Mouse (Mus musculus): ENCODE measurements around the gene Smcp. TPM values are rescaled to one million over a fixed set of nuclear protein-coding genes. Genes with fewer than 3 reads are reported as not detected.

The Smcp gene
- polyA plus RNA-seq (2012; rRNA removed) = 0.03 TPM in 1 of 2 replicates, not detected in the other

GRCm38 (mm10) chr3:92588858-92589257 is at the start of gene Smcp:
Gene Smcp (minus strand): TSS chr3:92588997.

DNA sequence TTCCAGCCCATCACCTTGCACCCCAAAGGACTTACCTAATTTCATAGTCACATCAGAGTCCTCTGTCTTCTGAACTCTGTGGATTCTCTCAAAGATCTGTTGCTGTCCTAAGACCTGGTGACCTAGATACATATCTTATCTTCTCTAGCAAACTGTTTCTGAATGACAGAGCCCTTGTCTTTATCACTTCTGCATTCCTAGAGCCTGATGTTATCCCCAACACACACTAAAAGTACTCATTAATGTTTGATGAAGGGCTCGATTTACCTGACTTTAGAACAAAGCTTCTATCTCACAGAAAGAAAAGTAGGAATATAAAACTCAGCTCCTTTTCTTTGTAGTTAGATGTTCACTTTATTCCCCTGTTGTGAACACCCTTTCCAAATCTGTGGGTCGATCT is 32.8 kb upstream of the Smcp start, which contains the start of gene Lce6a:
TSS of gene Lce6a (minus strand) at position 101 of the 400 bp plus-strand sequence.

DNA sequence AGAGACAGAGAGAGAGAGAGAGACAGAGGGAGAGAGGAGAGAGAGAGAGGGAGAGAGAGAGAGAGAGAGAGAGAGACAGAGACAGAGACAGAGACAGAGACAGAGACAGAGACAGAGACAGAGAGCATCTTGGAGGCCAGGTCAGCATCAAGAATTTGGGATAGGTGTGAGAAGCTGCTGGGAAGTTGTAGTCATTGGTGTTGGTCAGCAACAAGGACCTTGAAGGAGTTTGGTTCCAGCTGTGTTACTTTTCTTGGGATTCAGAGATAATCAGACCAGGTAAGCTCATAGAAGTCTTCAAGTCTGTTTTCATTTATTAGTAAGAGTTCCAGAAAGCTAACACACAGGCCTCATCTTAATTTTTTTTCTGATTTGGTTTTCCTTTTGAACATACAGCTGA is 18.6 kb upstream of the Smcp start, which contains the start of gene 2210017I01Rik:
TSS of gene 2210017I01Rik (minus strand) at position 101 of the 400 bp plus-strand sequence.

DNA sequence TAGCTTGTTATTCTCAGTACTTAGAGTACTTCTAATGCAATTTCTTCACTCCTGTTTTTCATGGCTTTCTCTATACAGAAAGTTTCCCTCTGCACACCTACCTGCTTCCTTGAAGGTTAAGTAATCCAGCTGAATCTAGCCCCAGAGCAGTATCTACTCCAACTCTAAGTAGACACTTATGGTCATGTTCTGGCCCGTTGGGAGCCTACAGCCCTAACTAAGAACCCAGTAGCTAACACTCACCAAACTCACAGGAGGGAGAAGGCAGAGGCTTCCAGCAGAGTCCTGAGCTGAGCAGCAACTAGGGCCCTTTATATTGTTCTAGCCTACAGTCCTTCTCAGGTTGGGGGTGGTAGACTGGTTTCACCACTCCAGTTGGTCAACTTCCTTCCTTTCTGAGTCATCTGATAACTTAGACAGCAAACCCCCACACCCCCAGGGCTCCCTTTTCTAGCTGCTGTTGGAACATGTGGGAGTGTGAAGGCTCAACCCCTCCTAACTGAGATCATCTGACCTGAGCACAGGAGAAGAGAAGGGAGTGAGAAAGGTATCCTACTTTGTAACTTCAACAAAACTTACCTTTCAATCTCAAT is 15.3 kb downstream of the Smcp start, which contains the start of gene Ivl:
TSS of gene Ivl (minus strand) at position 287 of the 593 bp plus-strand sequence.

GRCm38 (mm10) chr3:92534411-92534810 is 54.4 kb downstream of the Smcp start, which contains the start of gene 2310046K23Rik:
Gene 2310046K23Rik (minus strand): TSS chr3:92534511.

Other genes starting within 250 kb of the Smcp start
- not detected in 2 replicates for gene Sprr2d, start 249.9 kb downstream of the Smcp start, polyA plus RNA-seq (2012; rRNA removed)
- gene Sprr2e, start 236.9 kb downstream of the Smcp start, polyA plus RNA-seq (2012; rRNA removed) = not detected in 2 replicates
- not detected in 2 replicates for gene Sprr2f, start 223.8 kb downstream of the Smcp start, polyA plus RNA-seq (2012; rRNA removed)
- not detected in 2 replicates for gene Sprr2h, start 203.3 kb downstream of the Smcp start, polyA plus RNA-seq (2012; rRNA removed)
- gene Sprr2i, start 181.0 kb downstream of the Smcp start, polyA plus RNA-seq (2012; rRNA removed) = not detected in 2 replicates
- gene Sprr2j-ps, start 170.9 kb downstream of the Smcp start, polyA plus RNA-seq (2012; rRNA removed) = not detected in 2 replicates
- gene Gm9774, start 159.6 kb downstream of the Smcp start, polyA plus RNA-seq (2012; rRNA removed) = 3.4 and 4.3 TPM in 2 replicates
- 0.05 TPM in 1 of 2 replicates, not detected in the other for gene Sprr2k, start 156.4 kb downstream of the Smcp start, polyA plus RNA-seq (2012; rRNA removed)
- not detected in 2 replicates for gene Sprr1b, start 150.2 kb downstream of the Smcp start, polyA plus RNA-seq (2012; rRNA removed)
- not detected in 2 replicates for gene Sprr3, start 130.3 kb downstream of the Smcp start, polyA plus RNA-seq (2012; rRNA removed)
- gene Sprr1a, start 103.1 kb downstream of the Smcp start, polyA plus RNA-seq (2012; rRNA removed) = 0.06 TPM in 1 of 2 replicates, not detected in the other
- not detected in 2 replicates for gene Sprr4, start 88.5 kb downstream of the Smcp start, polyA plus RNA-seq (2012; rRNA removed)
- gene 2310046K23Rik, start 54.5 kb downstream of the Smcp start, polyA plus RNA-seq (2012; rRNA removed) = not detected in 2 replicates
- 0.03 TPM in 2 replicates for gene Ivl, start 15.3 kb downstream of the Smcp start, polyA plus RNA-seq (2012; rRNA removed)
- not detected in 2 replicates for gene 2210017I01Rik, start 18.5 kb upstream of the Smcp start, polyA plus RNA-seq (2012; rRNA removed)
- gene Lce6a, start 32.7 kb upstream of the Smcp start, polyA plus RNA-seq (2012; rRNA removed) = not detected in 2 replicates
- not detected in 2 replicates for gene Lce1a1, start 59.3 kb upstream of the Smcp start, polyA plus RNA-seq (2012; rRNA removed)
- not detected in 2 replicates for gene Lce1b, start 67.9 kb upstream of the Smcp start, polyA plus RNA-seq (2012; rRNA removed)
- gene Lce1a2, start 81.3 kb upstream of the Smcp start, polyA plus RNA-seq (2012; rRNA removed) = not detected in 2 replicates
- not detected in 2 replicates for gene Lce1c, start 90.2 kb upstream of the Smcp start, polyA plus RNA-seq (2012; rRNA removed)
- not detected in 2 replicates for gene Lce1d, start 98.2 kb upstream of the Smcp start, polyA plus RNA-seq (2012; rRNA removed)
- gene Lce1e, start 120.1 kb upstream of the Smcp start, polyA plus RNA-seq (2012; rRNA removed) = not detected in 2 replicates
- gene Lce1f, start 131.4 kb upstream of the Smcp start, polyA plus RNA-seq (2012; rRNA removed) = not detected in 2 replicates
- not detected in 2 replicates for gene Gm38119, start 150.1 kb upstream of the Smcp start, polyA plus RNA-seq (2012; rRNA removed)
- gene Lce1g, start 163.3 kb upstream of the Smcp start, polyA plus RNA-seq (2012; rRNA removed) = not detected in 2 replicates
- not detected in 2 replicates for gene Lce1h, start 176.1 kb upstream of the Smcp start, polyA plus RNA-seq (2012; rRNA removed)
- gene Lce1i, start 189.9 kb upstream of the Smcp start, polyA plus RNA-seq (2012; rRNA removed) = not detected in 2 replicates
- gene Lce1j, start 201.5 kb upstream of the Smcp start, polyA plus RNA-seq (2012; rRNA removed) = not detected in 2 replicates
- not detected in 2 replicates for gene Lce1k, start 218.9 kb upstream of the Smcp start, polyA plus RNA-seq (2012; rRNA removed)
- not detected in 2 replicates for gene Kprp, start 238.2 kb upstream of the Smcp start, polyA plus RNA-seq (2012; rRNA removed)